9 mouse cellular contexts compared by ENCODE assay signal in the genomic region with DNA sequence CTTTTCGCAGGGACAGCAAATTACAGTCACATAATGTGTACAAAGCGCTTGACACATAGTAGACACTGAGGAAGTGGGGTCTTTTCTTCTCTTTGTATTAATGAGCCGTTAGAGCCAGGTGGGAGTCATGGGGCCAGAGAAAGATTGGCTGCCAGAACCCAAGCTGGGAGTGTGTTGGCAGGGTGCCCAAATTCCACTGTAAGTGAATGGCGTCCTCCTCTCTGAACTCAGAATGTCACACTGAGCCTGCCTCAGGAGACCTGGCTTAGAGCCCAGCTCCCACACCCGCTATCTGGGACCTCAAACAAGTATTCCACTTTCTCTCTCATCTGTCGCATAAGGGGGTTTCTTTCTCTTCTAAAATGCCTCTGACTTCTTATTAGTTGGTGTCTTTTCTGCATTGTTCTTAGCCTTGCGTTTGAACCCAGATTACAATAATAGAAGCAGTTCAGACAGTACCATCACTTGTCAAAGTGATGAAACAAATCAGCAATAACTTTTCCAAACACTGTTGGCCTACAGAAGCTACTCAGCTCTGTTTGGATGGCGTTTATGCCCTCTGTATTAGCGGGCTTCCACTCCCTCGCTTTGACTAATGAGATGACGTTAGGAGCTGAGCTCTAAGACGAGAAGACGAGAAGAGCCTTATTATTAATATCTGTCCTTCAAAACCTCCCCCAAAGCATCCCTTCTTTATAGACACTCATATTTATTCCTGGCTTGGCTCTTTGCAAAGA. TPM values are rescaled to one million over a fixed set of nuclear protein-coding genes. Genes with fewer than 3 reads are reported as not detected.
DNase-seq lines count a peak whose midpoint lies in the region; ATAC-seq and TF ChIP-seq lines count a peak whose summit lies in the region.
"Had no signal": no experiment of that assay in that cellular context is flagged by ENCODE, and none has a peak within 500 bp of the region (broad histone marks: within the 10 kb centered on the region; RNA-seq: fewer than 3 reads in every experiment).

No protein-coding gene starts in this region.

- H3K27ac ChIP-seq in MEL (ENCODE audit: control insufficient read depth, low read depth, low read length) = no peak overlapping the region
- H3K27ac ChIP-seq in embryonic facial prominence, embryonic 12.5 days = 0 out of 2 replicates have a peak overlapping the region, but pooled peaks have one; percentile 11
- H3K27ac ChIP-seq in heart, embryonic 15.5 days = peak overlapping the region; percentile 81
- H3K27ac ChIP-seq in stomach, embryonic 16.5 days (ENCODE audit: low read length) = peak overlapping the region; percentile 41

- no peak for TF ChIP-seq CTCF in MEL (IDR thresholded peaks at IDR 0.05 in 2 of 3, conservative IDR thresholded peaks at IDR 0.05 in 1 of 3; ENCODE audit: control insufficient read depth in 1 of 3, insufficient read depth in 1 of 3, low read depth in 2 of 3, low read length in 3 of 3, poor library complexity in 1 of 3, severe bottlenecking in 1 of 3)

- no peaks in the 10 kb centered on the region for H3K79me2 ChIP-seq in MEL (ENCODE audit: control insufficient read depth, insufficient read depth, low read length, poor library complexity)

- no peaks in the 10 kb centered on the region for H3K9me3 ChIP-seq in MEL (replicated peaks; ENCODE audit: insufficient read depth, low read length)
- no peaks in the 10 kb centered on the region for H3K9me3 ChIP-seq in embryonic facial prominence, embryonic 12.5 days
- no peaks in the 10 kb centered on the region for H3K9me3 ChIP-seq in heart, embryonic 15.5 days (replicated peaks)
- H3K9me3 ChIP-seq in stomach, embryonic 16.5 days (replicated peaks; ENCODE audit: control insufficient read depth, low read length) = no peaks in the 10 kb centered on the region
- H3K9me3 ChIP-seq: megakaryocyte, embryonic 14.5 days had no signal

- peak; percentile 37 for DNase-seq in MEL (ENCODE audit: low read depth, low spot score)
- DNase-seq in ZHBTc4 (ENCODE audit: low read depth, low spot score) = peak; percentile 49
- peak; percentile 91 for DNase-seq in kidney, postnatal 10 days
- peak; percentile 82 for DNase-seq in lung, postnatal 36 days

- H3K9ac ChIP-seq in MEL (ENCODE audit: control insufficient read depth, low read depth, low read length, poor library complexity, severe bottlenecking) = no peak overlapping the region
- no peak overlapping the region for H3K9ac ChIP-seq in embryonic facial prominence, embryonic 12.5 days
- H3K9ac ChIP-seq in heart, embryonic 15.5 days = no peak overlapping the region
- no peak overlapping the region for H3K9ac ChIP-seq in stomach, embryonic 16.5 days (ENCODE audit: low read length)

- WGBS in embryonic facial prominence, embryonic 12.5 days = 46% methylated on average over 13 of the region's 13 CpGs
- 17% methylated on average over 13 of the region's 13 CpGs for WGBS in heart, embryonic 15.5 days
- WGBS in stomach, embryonic 16.5 days = 18% methylated on average over 13 of the region's 13 CpGs

- H3K36me3 ChIP-seq in MEL (ENCODE audit: control insufficient read depth in 1 of 2, insufficient read depth in 2 of 2, low read length in 2 of 2) = no peaks in the 10 kb centered on the region
- no peaks in the 10 kb centered on the region for H3K36me3 ChIP-seq in embryonic facial prominence, embryonic 12.5 days
- H3K36me3 ChIP-seq in heart, embryonic 15.5 days = no peaks in the 10 kb centered on the region
- H3K36me3 ChIP-seq in stomach, embryonic 16.5 days (ENCODE audit: control insufficient read depth, insufficient read depth, low read length) = no peaks in the 10 kb centered on the region

- no peak for TF ChIP-seq POLR2A in MEL (IDR thresholded peaks at IDR 0.05; ENCODE audit: control insufficient read depth in 1 of 2, insufficient read depth in 1 of 2, low read depth in 1 of 2, low read length in 2 of 2, poor library complexity in 1 of 2)

- no peak for TF ChIP-seq EP300 in MEL (IDR thresholded peaks at IDR 0.05; ENCODE audit: low read depth in 1 of 2, low read length in 2 of 2)

- no peak overlapping the region for H3K4me3 ChIP-seq in MEL (ENCODE audit: control insufficient read depth in 1 of 2, insufficient read depth in 1 of 2, low read depth in 2 of 2, low read length in 2 of 2)
- no peak overlapping the region for H3K4me3 ChIP-seq in embryonic facial prominence, embryonic 12.5 days
- peak overlapping the region; percentile 4 for H3K4me3 ChIP-seq in heart, embryonic 15.5 days
- no peak overlapping the region for H3K4me3 ChIP-seq in stomach, embryonic 16.5 days (replicated peaks; ENCODE audit: low read length)
- H3K4me3 ChIP-seq: megakaryocyte, embryonic 14.5 days had no signal

- no peaks in the 10 kb centered on the region for H3K4me1 ChIP-seq in MEL (ENCODE audit: control insufficient read depth in 1 of 2, insufficient read depth in 2 of 2, low read length in 2 of 2)
- peaks cover 23% of the 10 kb centered on the region for H3K4me1 ChIP-seq in embryonic facial prominence, embryonic 12.5 days
- peaks cover 27% of the 10 kb centered on the region for H3K4me1 ChIP-seq in heart, embryonic 15.5 days (replicated peaks)
- H3K4me1 ChIP-seq in stomach, embryonic 16.5 days (ENCODE audit: control insufficient read depth, insufficient read depth, low read length) = peaks cover 22% of the 10 kb centered on the region
- H3K4me1 ChIP-seq: megakaryocyte, embryonic 14.5 days had no signal

- 0 out of 2 replicates have a peak overlapping the region, but pooled peaks have one; percentile 5 for H3K4me2 ChIP-seq in embryonic facial prominence, embryonic 12.5 days (replicated peaks)
- peak overlapping the region; percentile 46 for H3K4me2 ChIP-seq in heart, embryonic 15.5 days
- peak overlapping the region; percentile 34 for H3K4me2 ChIP-seq in stomach, embryonic 16.5 days (ENCODE audit: low read depth, low read length)

- no peaks in the 10 kb centered on the region for H3K27me3 ChIP-seq in MEL (ENCODE audit: control insufficient read depth in 1 of 2, insufficient read depth in 2 of 2, low read length in 2 of 2)
- H3K27me3 ChIP-seq in embryonic facial prominence, embryonic 12.5 days = no peaks in the 10 kb centered on the region
- H3K27me3 ChIP-seq in heart, embryonic 15.5 days = no peaks in the 10 kb centered on the region
- H3K27me3 ChIP-seq in stomach, embryonic 16.5 days (ENCODE audit: control insufficient read depth, insufficient read depth, low read length) = no peaks in the 10 kb centered on the region
- H3K27me3 ChIP-seq: megakaryocyte, embryonic 14.5 days had no signal

- ATAC-seq in embryonic facial prominence, embryonic 12.5 days (ENCODE audit: insufficient number of reproducible peaks, insufficient read depth, low FRiP score, low TSS enrichment) = peak; percentile 83
- ATAC-seq in heart, embryonic 15.5 days (replicated peaks; ENCODE audit: insufficient number of reproducible peaks, insufficient read depth, low FRiP score, low read depth) = peak; percentile 90
- ATAC-seq in stomach, embryonic 16.5 days (ENCODE audit: insufficient read depth, low FRiP score) = peak; percentile 83
- ATAC-seq in CD4-positive, CD25-positive, alpha-beta regulatory T cell, adult 4 months = no peak

- TF ChIP-seq RAD21 in MEL (IDR thresholded peaks at IDR 0.05; ENCODE audit: low read depth, low read length) = no peak

TF ChIP-seq in MEL, 35 proteins besides CTCF, POLR2A, EP300 and RAD21:
- TF ChIP-seq SMC3 (IDR thresholded peaks at IDR 0.05; ENCODE audit: low read depth, low read length) = no peak
- no peak for TF ChIP-seq UBTF (IDR thresholded peaks at IDR 0.05; ENCODE audit: borderline replicate concordance, insufficient read depth, low read depth, low read length)
- no peak for TF ChIP-seq ELF1 (IDR thresholded peaks at IDR 0.05; ENCODE audit: low read depth, low read length)
- TF ChIP-seq GABPA (IDR thresholded peaks at IDR 0.05; ENCODE audit: low read depth, low read length) = no peak
- TF ChIP-seq MAX (IDR thresholded peaks at IDR 0.05; ENCODE audit: low read length) = no peak
- no peak for TF ChIP-seq MYC (IDR thresholded peaks at IDR 0.05; ENCODE audit: low read depth, low read length)
- no peak for TF ChIP-seq HCFC1 (IDR thresholded peaks at IDR 0.05; ENCODE audit: low read depth, low read length)
- TF ChIP-seq TAL1 (IDR thresholded peaks at IDR 0.05; ENCODE audit: low read length) = no peak

RNA-seq across cellular contexts. Expression of a gene that starts 21.9 kb away (rescaled TPM):
- not detected in 2 replicates for total RNA-seq in MEL (2012; rRNA removed)
- polyA plus RNA-seq in MEL (2012; ENCODE audit: insufficient read depth in 1 of 2, insufficient read length in 2 of 2, low read depth in 1 of 2, low replicate concordance in 2 of 2, missing spikeins in 1 of 2) = not detected
- polyA plus RNA-seq in embryonic facial prominence, embryonic 12.5 days (2016; fragmentation: Nextera tagmentation; extraction: Ambion mirVana) = 20.9 and 23.8 TPM in 2 replicates
- 16.8 and 25.1 TPM in 2 replicates for polyA plus RNA-seq in heart, embryonic 15.5 days (2015; fragmentation: Nextera tagmentation; extraction: Ambion mirVana)
- 1.6 and 2.4 TPM in 2 replicates for polyA plus RNA-seq in stomach, embryonic 16.5 days (2015; fragmentation: Nextera tagmentation; extraction: Ambion mirVana)
- not detected for polyA plus RNA-seq in CD4-positive, CD25-positive, alpha-beta regulatory T cell, adult 4 months (2017; shearing (Covaris generic))

Comparison
In these comparisons a context has a peak if more than half of its experiments do, and no peak if none do; other contexts are left out.
1. DNase-seq: peak in every context shown above with its lines; median percentile 91 in kidney, postnatal 10 days; 82 in lung, postnatal 36 days; 49 in ZHBTc4; 37 in MEL.